Mouse (Mus musculus) embryo, embryonic 11 days (tissue): ENCODE results near the gene Sat1.
"Not testable (repeated sequence)": the region's sequence is repeated elsewhere in the genome, so short reads cannot be mapped to it uniquely, and the experiment has no call there.

ENCODE experiments used
- DNase-seq: peaks from one replicate; pipeline ENCODE4 v3.0.0-alpha.2; 2015

Sat1 gene

GRCm38 (mm10) chrX:155216271-155216670 is at the start of gene Sat1:
Gene Sat1 (minus strand): TSS chrX:155216449.
- DNase-seq, result peak; percentile 91

DNA sequence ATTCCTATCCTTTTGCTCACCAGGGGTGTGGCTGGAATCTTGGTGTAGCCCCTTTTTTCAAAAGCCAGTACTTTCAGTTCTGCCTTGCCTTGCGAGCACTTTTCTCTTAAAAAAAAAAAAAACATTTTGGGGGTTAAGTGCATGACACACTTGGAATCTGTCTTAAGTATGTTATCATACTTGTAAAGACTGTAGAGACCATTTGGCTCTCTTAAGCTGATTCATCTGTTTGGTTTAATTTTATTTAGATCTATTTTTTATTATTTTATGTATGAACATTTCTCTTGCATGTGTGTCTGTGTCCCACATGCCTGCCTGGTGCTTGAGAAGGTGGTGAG is 46.6 kb upstream of the Sat1 start:
- DNase-seq, result peak; percentile 2

DNA sequence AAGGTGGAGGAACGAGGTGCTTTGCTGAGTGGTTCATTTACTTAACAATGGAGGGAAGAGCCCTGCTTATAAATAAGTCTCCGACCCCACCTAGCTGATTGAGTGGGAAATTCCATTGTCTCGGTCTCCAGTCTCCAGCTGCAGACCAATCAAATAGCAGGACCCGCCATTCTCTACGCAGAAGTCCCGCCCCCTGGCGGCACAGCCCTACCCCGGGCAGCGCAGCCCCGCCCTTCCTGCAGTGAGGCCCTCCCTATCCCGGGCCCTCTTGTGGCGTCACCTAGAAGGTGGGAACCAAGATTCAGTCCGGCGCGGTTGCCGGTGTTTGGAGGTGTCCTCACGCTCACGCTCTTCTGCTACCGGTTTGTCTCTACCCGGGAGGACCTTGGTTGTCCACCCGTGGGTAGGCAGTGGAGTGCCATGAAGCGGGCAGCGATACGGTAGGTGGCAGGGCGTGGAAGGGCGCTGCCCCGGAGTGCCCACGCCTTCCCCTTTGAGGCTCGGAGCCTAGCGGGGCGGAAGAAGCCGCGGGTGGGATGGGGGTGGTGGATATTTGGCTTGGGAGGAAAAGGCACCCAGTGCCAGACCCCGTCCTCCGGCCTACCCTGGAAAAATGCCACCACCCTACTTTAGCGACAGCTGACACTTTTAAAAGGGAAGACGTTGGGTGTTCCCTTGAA is 46.1 kb upstream of the Sat1 start, which contains the start of gene Acot9:
TSS of gene Acot9 (plus strand) at position 209 of the 680 bp plus-strand sequence.
- DNase-seq, result peak; percentile 88

DNA sequence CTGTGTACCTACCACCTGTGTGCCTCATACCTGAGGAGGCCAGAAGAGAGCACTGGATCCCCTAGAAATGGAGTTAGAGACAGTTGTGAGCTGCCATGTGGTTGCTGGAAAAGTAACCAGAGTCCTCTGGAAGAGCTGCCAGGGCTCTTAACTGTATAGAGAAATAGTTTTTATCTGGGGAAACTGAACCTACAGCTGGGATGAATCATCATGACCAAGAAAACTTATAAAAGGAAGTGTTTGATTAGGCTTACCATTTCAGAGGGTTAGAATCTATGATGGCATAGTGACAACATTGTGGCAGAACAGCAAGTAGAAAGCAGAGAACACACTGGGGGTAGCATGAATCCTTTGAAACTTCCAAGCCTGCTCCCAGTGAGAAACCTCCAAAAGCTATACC is 40.6 kb upstream of the Sat1 start:
- no peak for DNase-seq

GRCm38 (mm10) chrX:155218277-155218676 is 2.0 kb upstream of the Sat1 start:
- DNase-seq, result no peak

DNA sequence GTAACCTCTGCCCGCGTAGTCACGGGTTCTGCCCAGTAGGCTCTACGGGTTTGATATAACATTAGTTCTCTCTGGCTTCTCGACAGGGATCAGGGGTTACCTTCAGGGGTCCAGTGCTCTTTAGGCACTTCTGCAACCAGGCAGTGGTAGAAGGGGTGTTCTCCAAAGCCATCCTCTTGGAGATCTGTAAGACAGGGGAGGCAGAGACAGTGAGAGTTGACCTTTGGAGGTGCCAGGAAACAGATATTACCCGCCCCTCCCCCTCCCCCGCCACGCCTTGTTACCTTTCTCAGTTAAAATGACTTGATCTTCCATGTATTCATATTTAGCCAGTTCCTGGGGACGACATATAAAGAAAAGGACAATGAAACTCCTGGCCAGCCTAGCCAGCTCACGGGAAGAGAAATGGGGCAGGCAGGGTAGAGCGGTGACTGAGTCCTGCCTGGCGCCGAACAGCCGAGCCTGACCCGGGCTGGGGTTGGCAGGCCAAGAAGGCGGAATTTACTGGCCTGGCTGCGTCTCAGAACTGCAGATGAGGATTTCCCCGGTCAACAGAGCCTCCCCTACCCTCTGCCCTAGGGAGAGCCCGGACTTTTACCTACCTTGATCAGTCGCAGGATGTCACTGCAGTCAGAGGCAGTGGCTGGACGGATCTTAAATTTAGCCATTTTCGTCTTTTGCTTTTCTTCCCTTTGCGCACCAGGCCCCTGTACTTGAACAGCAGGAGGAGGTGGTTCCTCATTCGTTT is 574 bp downstream of the Sat1 start:
- DNase-seq, result peak; percentile 21

GRCm38 (mm10) chrX:155214291-155215136 is 1.7 kb downstream of the Sat1 start:
- no peak for DNase-seq

- DNase-seq, result peak; percentile 22
Observed at GRCm38 (mm10) chrX:155208671-155209070, 7.6 kb downstream of the Sat1 start.

- DNase-seq, result not testable (repeated sequence)
Observed at GRCm38 (mm10) chrX:155205436-155205835, 10.8 kb downstream of the Sat1 start.

DNA sequence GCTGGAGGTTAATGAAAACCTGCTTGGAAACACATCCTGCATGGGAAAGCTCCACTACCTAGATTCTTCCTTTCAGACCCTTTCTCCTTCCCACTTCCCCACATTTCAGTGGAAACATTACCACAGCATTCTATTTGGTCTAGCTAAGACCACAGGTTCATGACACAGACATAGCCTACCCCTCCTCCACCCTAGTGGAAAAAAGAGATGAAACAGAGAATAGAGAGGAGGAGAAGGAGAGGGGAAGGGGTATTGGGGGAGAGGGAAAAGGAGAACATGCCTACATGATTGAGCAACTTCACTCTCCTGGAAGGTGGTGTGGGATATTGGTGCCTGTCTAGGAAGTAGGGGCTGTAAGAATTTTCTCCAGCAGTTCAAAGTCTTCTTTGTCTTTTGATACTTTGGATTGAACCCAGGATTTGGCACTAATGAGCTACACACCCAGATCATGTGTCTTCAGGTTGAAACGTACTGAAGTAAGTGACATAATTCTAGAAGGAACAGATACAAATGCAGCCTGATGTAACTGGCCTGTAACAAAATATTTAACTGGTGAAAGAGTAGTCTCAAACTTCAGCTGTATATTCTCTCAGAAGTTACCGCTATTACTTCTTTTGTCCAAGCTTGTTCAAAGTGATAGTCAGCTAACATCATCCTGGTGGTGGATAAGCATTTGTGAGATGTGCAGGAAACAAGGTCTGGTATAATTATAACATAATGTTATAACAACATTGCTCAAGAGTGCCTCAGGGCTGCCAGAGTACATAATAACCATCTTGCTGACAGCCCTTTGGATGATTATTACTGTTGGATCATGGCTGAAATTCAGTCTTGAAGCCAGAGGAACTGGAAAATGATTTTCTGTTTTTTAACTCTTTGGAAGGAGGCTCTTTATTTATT is 13.6 kb downstream of the Sat1 start:
- no peak for DNase-seq

GRCm38 (mm10) chrX:155201799-155202198 is 14.4 kb downstream of the Sat1 start:
- no peak for DNase-seq

DNA sequence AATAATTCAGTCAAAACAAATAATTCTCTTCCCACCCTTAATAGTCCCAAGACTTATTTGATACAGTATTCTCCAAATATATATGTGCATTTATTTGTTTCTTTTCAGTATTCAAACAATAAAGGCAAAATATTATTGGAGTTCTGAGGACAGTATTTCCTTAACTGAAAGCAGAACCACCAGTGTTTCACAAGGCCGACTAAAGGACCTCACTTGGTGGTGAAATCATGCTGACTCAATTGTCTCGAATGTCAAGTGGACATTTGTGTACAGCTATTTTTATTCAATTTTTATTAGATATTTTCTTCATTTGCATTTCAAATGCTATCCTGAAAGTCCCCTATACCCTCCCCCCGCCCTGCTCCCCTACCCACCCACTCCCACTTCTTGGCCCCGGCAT is 21.3 kb downstream of the Sat1 start:
- no peak for DNase-seq

- DNase-seq, result no peak
Observed at GRCm38 (mm10) chrX:155193732-155194443, 22.4 kb downstream of the Sat1 start.

DNA sequence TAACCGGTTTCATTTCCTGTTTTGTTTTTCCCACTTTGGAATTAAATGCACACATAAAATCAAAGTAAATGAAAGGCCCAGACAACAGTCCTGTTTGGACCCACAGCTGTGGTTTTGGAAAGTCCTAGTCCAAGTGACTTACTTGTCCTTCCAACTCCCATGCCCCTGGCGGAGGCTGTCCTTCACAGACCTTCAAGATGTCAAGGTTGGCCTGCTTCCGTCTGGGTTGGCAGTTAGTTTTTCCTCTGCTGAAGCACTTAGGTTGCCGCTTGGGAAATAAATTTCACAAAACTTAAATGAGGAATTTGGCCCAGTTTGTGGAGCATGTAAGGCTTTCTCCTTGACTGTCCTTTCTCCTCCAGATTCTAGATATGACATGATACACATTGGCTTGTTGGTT is 24.3 kb downstream of the Sat1 start:
- DNase-seq, result no peak

GRCm38 (mm10) chrX:155177640-155178039 is 38.6 kb downstream of the Sat1 start:
- DNase-seq, result no peak

- DNase-seq, result no peak
Observed at GRCm38 (mm10) chrX:155177230-155177629, 39.0 kb downstream of the Sat1 start.

DNA sequence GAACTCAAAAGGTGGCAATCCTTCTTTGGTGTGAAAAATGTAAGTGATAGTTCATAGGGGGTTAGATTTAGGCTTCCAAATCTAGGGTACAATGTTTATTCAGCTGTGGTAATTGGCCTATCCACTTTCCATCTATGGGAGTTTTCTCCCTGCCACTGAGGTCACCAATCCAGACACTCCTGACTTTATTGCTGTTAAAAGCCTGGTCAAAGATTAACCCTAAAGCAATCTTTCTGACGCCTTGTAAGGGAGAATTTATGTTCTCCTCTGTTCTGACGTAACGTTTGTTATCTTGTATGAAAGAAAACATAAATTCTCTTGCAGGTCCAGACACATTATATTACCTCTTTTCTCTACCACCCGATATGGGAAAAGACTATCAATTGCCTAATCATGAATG is 40.7 kb downstream of the Sat1 start:
- DNase-seq, result no peak

- DNase-seq, result no peak
Observed at GRCm38 (mm10) chrX:155172310-155172709, 43.9 kb downstream of the Sat1 start.

- DNase-seq, result no peak
Observed at GRCm38 (mm10) chrX:155171754-155172153, 44.5 kb downstream of the Sat1 start.

GRCm38 (mm10) chrX:155169886-155170285 is 46.4 kb downstream of the Sat1 start:
- DNase-seq, result no peak

DNA sequence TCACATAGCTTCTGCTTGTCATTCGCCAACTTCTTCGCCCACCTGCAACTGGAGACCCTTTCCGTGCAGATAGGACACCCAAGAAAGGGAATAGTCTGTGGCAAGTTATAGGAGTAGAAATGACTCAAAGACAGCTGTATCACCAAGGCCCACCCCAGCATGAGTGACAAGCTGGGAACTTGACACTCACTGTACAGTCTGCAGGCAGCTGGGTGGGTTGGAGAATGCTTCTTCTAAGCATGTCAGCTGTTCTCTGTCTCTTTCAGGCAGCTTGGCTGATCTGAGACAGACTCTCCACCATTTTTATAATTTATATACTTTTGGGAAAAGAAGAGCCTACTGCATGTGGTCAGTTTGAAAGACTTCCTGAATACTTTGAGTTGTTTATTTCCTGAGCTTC is 48.6 kb downstream of the Sat1 start:
- DNase-seq, result no peak

DNA sequence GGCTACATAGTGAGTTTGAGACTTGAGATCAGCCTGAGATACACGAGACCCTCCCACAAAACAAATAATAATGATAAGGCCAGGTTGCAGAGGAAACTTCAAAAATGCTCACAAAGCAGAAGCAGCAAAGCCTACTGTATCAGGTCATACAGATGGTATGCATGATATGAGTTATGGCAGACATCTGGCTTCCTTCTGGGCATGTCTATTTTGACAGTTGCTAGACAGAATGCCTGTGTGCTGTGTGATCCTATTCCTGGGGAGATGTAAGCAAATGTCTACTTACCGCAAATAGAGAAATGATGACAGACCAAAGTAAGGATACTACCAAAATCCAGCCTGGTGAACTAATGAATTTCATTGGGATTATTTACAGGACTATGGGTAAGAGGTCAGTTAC is 49.9 kb downstream of the Sat1 start:
- DNase-seq, result no peak
